Mouse (Mus musculus) midbrain, embryonic 11.5 days (tissue): ENCODE results near the gene 4930453N24Rik. TPM values are rescaled to one million over a fixed set of nuclear protein-coding genes. Genes with fewer than 3 reads are reported as not detected.

Experiments
- ATAC-seq: fragments of 200-750 bp; cut with Nextera tagmentation; 2 replicates; pipeline ENCODE4 v1.8.0; 2017; ENCODE audit warnings: moderate TSS enrichment, moderate library complexity; ENCODE audit not compliant: low FRiP score
- DNase-seq: peaks from one replicate; pipeline ENCODE4 v3.0.0; 2015; ENCODE audit warnings: low spot score; ENCODE audit errors: missing footprints
- H3K27ac ChIP-seq: fragments of 300-500 bp; sonication (generic); 2 replicates; pipeline ENCODE4 v1.5.1; 2014; ENCODE audit warnings: low read depth, low read length
- H3K27me3 ChIP-seq: fragments of 300-500 bp; sonication (generic); 2 replicates; pipeline ENCODE4 v1.6.1; 2014; ENCODE audit warnings: mild to moderate bottlenecking, low read length, moderate library complexity, mixed read lengths; ENCODE audit not compliant: control insufficient read depth, insufficient read depth
- H3K36me3 ChIP-seq: fragments of 300-500 bp; sonication (generic); 2 replicates; pipeline ENCODE4 v1.6.1; 2014; ENCODE audit warnings: mild to moderate bottlenecking, low read length, moderate library complexity, mixed read lengths; ENCODE audit not compliant: control insufficient read depth, insufficient read depth
- H3K4me1 ChIP-seq: fragments of 300-500 bp; sonication (generic); 2 replicates; pipeline ENCODE4 v1.6.1; 2014; ENCODE audit warnings: low read length; ENCODE audit not compliant: control insufficient read depth, insufficient read depth
- H3K4me2 ChIP-seq: fragments of 300-500 bp; sonication (generic); 2 replicates; pipeline ENCODE4 v1.6.1; 2014; ENCODE audit warnings: mild to moderate bottlenecking, moderate library complexity
- H3K4me3 ChIP-seq: fragments of 300-500 bp; sonication (generic); 2 replicates; pipeline ENCODE4 v1.5.1; 2014; ENCODE audit warnings: low read depth, low read length
- H3K9ac ChIP-seq: fragments of 300-500 bp; sonication (generic); 2 replicates; pipeline ENCODE4 v1.6.1; 2014; ENCODE audit warnings: low read length
- H3K9me3 ChIP-seq: fragments of 300-500 bp; sonication (generic); 2 replicates; pipeline ENCODE4 v1.6.1; 2016; ENCODE audit warnings: low read length; ENCODE audit not compliant: control insufficient read depth
- WGBS: fragments of 180-500 bp; shearing (Covaris S2); extraction: QIAGEN DNeasy Blood & Tissue Kit; methylation state at CpG from one replicate; pipeline ENCODE4 v1.1.7; 2014; 5-methylcytosine and 5-hydroxymethylcytosine counted together
- polyA plus RNA-seq: library from polyadenylated mRNA; unstranded; fragments of >200 nt; fragmentation: Nextera tagmentation; extraction: Ambion mirVana; gene quantifications from 2 replicates; pipeline ENCODE4 v1.2.1, GENCODE M21; 2014

4930453N24Rik gene
- polyA plus RNA-seq, 1 experiment from 2014 or later = 33.3 TPM

GRCm38 (mm10) chr16:64766696-64767300 is 4.2 kb downstream of the 4930453N24Rik start:
- no peak overlapping the region for H3K9ac ChIP-seq
- no peak overlapping the region for H3K27ac ChIP-seq
- ATAC-seq (no peak), DNase-seq (no peak)
- H3K36me3 ChIP-seq = peaks cover 13% of the 10 kb centered on the region
- H3K4me2 ChIP-seq = no peak overlapping the region
- peaks cover 8% of the 10 kb centered on the region; the same call in 1 of the 2 replicates for H3K9me3 ChIP-seq
- no peaks in the 10 kb centered on the region for H3K4me1 ChIP-seq
- H3K27me3 ChIP-seq = no peaks in the 10 kb centered on the region
- 94% methylated on average over 8 of the region's 8 CpGs for WGBS
- H3K4me3 ChIP-seq = no peak overlapping the region

GRCm38 (mm10) chr16:64759245-64759626 is 11.7 kb downstream of the 4930453N24Rik start:
- no peak overlapping the region for H3K27ac ChIP-seq
- ATAC-seq = no peak
- H3K27me3 ChIP-seq = no peaks in the 10 kb centered on the region
- no peak overlapping the region for H3K4me2 ChIP-seq
- no peak overlapping the region for H3K4me3 ChIP-seq
- H3K4me1 ChIP-seq = no peaks in the 10 kb centered on the region
- DNase-seq = no peak
- peaks cover 10% of the 10 kb centered on the region for H3K36me3 ChIP-seq
- WGBS = 83% methylated on average over 1 of the region's 1 CpGs
- H3K9me3 ChIP-seq = peaks cover 7% of the 10 kb centered on the region; the same call in 1 of the 2 replicates
- no peak overlapping the region for H3K9ac ChIP-seq

- H3K36me3 ChIP-seq = peaks cover 9% of the 10 kb centered on the region
- H3K9ac ChIP-seq = no peak overlapping the region
- no peaks in the 10 kb centered on the region for H3K4me1 ChIP-seq
- no peaks in the 10 kb centered on the region for H3K27me3 ChIP-seq
- ATAC-seq = no peak
- WGBS = 90% methylated on average over 6 of the region's 6 CpGs
- DNase-seq = no peak
- no peak overlapping the region for H3K4me2 ChIP-seq
- peaks cover 6% of the 10 kb centered on the region; the same call in 1 of the 2 replicates for H3K9me3 ChIP-seq
- no peak overlapping the region for H3K27ac ChIP-seq
- no peak overlapping the region for H3K4me3 ChIP-seq
These were observed 12.3 kb downstream of the 4930453N24Rik start for GRCm38 (mm10) chr16:64758561-64759244.

- ATAC-seq = no peak
- H3K27ac ChIP-seq = no peak overlapping the region
- H3K27me3 ChIP-seq = no peaks in the 10 kb centered on the region
- no peaks in the 10 kb centered on the region; the same call in 1 of the 2 replicates for H3K36me3 ChIP-seq
- H3K4me3 ChIP-seq = no peak overlapping the region
- WGBS = 90% methylated on average over 7 of the region's 7 CpGs
- no peak overlapping the region for H3K4me2 ChIP-seq
- H3K4me1 ChIP-seq = no peaks in the 10 kb centered on the region
- peaks cover under 1% of the 10 kb centered on the region; the same call in 1 of the 2 replicates for H3K9me3 ChIP-seq
- H3K9ac ChIP-seq = no peak overlapping the region
- no peak for DNase-seq
These were observed 13.1 kb downstream of the 4930453N24Rik start for GRCm38 (mm10) chr16:64757666-64758400.

- Histone ChIP-seq H3K9ac (no peak overlapping the region), H3K9me3 (no peaks in the 10 kb centered on the region)
These were observed 14.6 kb downstream of the 4930453N24Rik start for GRCm38 (mm10) chr16:64756321-64756720.

GRCm38 (mm10) chr16:64754743-64755139 is 16.2 kb downstream of the 4930453N24Rik start:
- Histone ChIP-seq H3K27ac (no peak overlapping the region), H3K9ac (no peak overlapping the region), H3K36me3 (no peaks in the 10 kb centered on the region), H3K4me2 (no peak overlapping the region), H3K4me3 (no peak overlapping the region), H3K27me3 (no peaks in the 10 kb centered on the region), H3K4me1 (no peaks in the 10 kb centered on the region), H3K9me3 (no peaks in the 10 kb centered on the region)
- WGBS = 45% methylated on average over 3 of the region's 3 CpGs
- peak; percentile 69 for ATAC-seq
- peak; percentile 88 for DNase-seq

More at GRCm38 (mm10) chr16:64756321-64756720, 14.6 kb downstream of the 4930453N24Rik start:
- H3K4me3 ChIP-seq = no peak overlapping the region
- H3K36me3 ChIP-seq = no peaks in the 10 kb centered on the region
- 82% methylated on average over 6 of the region's 6 CpGs for WGBS
- H3K4me1 ChIP-seq = no peaks in the 10 kb centered on the region
- H3K27me3 ChIP-seq = no peaks in the 10 kb centered on the region
- no peak overlapping the region for H3K27ac ChIP-seq
- no peak for DNase-seq
- H3K4me2 ChIP-seq = no peak overlapping the region
- no peak for ATAC-seq

- ATAC-seq (no peak), DNase-seq (no peak)
- Histone ChIP-seq H3K36me3 (no peaks in the 10 kb centered on the region), H3K9me3 (no peaks in the 10 kb centered on the region), H3K4me3 (no peak overlapping the region), H3K4me2 (no peak overlapping the region), H3K27ac (no peak overlapping the region), H3K27me3 (no peaks in the 10 kb centered on the region), H3K4me1 (no peaks in the 10 kb centered on the region), H3K9ac (no peak overlapping the region)
- 63% methylated on average over 3 of the region's 3 CpGs for WGBS
These were observed 16.8 kb downstream of the 4930453N24Rik start for GRCm38 (mm10) chr16:64753990-64754742.

- Histone ChIP-seq H3K36me3 (no peaks in the 10 kb centered on the region), H3K4me1 (no peaks in the 10 kb centered on the region), H3K27me3 (no peaks in the 10 kb centered on the region), H3K27ac (no peak overlapping the region), H3K9me3 (no peaks in the 10 kb centered on the region), H3K4me2 (no peak overlapping the region), H3K9ac (no peak overlapping the region), H3K4me3 (no peak overlapping the region)
- peak; percentile 99 for DNase-seq
- peak; percentile 41; the same call in 1 of the 2 replicates for ATAC-seq
- WGBS = 10% methylated on average over 10 of the region's 10 CpGs
These were observed 22.7 kb downstream of the 4930453N24Rik start for GRCm38 (mm10) chr16:64748237-64748636.
